Mouse (Mus musculus) MEL (cell line): ENCODE results near the gene Glo1. TPM values are rescaled to one million over a fixed set of nuclear protein-coding genes. Genes with fewer than 3 reads are reported as not detected.
A peak's percentile ranks its signal among the peaks of the same experiment; 100 is the strongest.

Experiments
- DNase-seq: peaks from one replicate; pipeline ENCODE4 v3.0.0; 2011; ENCODE audit warnings: low read depth, low spot score
- H3K27ac ChIP-seq: 2 replicates; pipeline ENCODE4 v1.5.1; 2012; ENCODE audit warnings: low read depth, mild to moderate bottlenecking, control low read depth, low read length, moderate library complexity; ENCODE audit not compliant: control insufficient read depth
- H3K27me3 ChIP-seq, 2 experiments: fragments of 150-350 bp in 1 of 2; sonication (generic) in 1 of 2; 2 replicates each; pipeline ENCODE4 v1.6.1; 2012; ENCODE audit warnings: low read length in 2 of 2, mild to moderate bottlenecking in 2 of 2, improper control_type of control experiment in 1 of 2, moderate library complexity in 1 of 2; ENCODE audit not compliant: insufficient read depth in 2 of 2, control insufficient read depth in 1 of 2
- H3K36me3 ChIP-seq, 2 experiments: 2 replicates each; pipeline ENCODE4 v1.6.1; 2012 to 2014; ENCODE audit warnings: low read length in 2 of 2, improper control_type of control experiment in 1 of 2, inconsistent platforms in 1 of 2, mild to moderate bottlenecking in 1 of 2; ENCODE audit not compliant: insufficient read depth in 2 of 2, control insufficient read depth in 1 of 2
- H3K4me1 ChIP-seq, 2 experiments: fragments of 150-350 bp in 1 of 2; sonication (generic) in 1 of 2; 2 replicates each; pipeline ENCODE4 v1.6.1; 2012; ENCODE audit warnings: low read length in 2 of 2, improper control_type of control experiment in 1 of 2, mild to moderate bottlenecking in 1 of 2; ENCODE audit not compliant: insufficient read depth in 2 of 2, control insufficient read depth in 1 of 2
- H3K4me3 ChIP-seq, 2 experiments: fragments of 150-350 bp in 1 of 2; sonication (generic) in 1 of 2; 2 replicates each; pipeline ENCODE4 v1.5.1; 2012; ENCODE audit warnings: low read depth in 2 of 2, low read length in 2 of 2, mild to moderate bottlenecking in 2 of 2, moderate library complexity in 2 of 2, control low read depth in 1 of 2, improper control_type of control experiment in 1 of 2; ENCODE audit not compliant: control insufficient read depth in 1 of 2, insufficient read depth in 1 of 2
- H3K79me2 ChIP-seq: 2 replicates; pipeline ENCODE4 v1.6.1; 2012; ENCODE audit warnings: mild to moderate bottlenecking, low read length, moderate library complexity; ENCODE audit not compliant: control insufficient read depth, poor library complexity, insufficient read depth
- H3K9ac ChIP-seq: 2 replicates; pipeline ENCODE4 v1.6.1; 2012; ENCODE audit warnings: low read depth, mild to moderate bottlenecking, control low read depth, low read length, moderate library complexity; ENCODE audit not compliant: control insufficient read depth, poor library complexity, severe bottlenecking
- H3K9me3 ChIP-seq: fragments of 150-350 bp; sonication (generic); replicated peaks from 2 replicates; pipeline ENCODE4 v1.6.1; 2012; ENCODE audit warnings: mild to moderate bottlenecking, low read length, improper control_type of control experiment, moderate library complexity; ENCODE audit not compliant: insufficient read depth
- BHLHE40 ChIP-seq: IDR thresholded peaks from 2 replicates; pipeline ENCODE4 v1.6.1; 2012; ENCODE audit warnings: low read depth, mild to moderate bottlenecking, inconsistent platforms, low read length, improper control_type of control experiment, borderline replicate concordance
- CHD2 ChIP-seq: IDR thresholded peaks from 2 replicates; pipeline ENCODE4 v1.6.1; 2011; ENCODE audit warnings: low read length, improper control_type of control experiment
- E2F4 ChIP-seq: IDR thresholded peaks from 2 replicates; pipeline ENCODE4 v1.6.1; 2011; ENCODE audit warnings: low read depth, low read length, improper control_type of control experiment, borderline replicate concordance
- ELF1 ChIP-seq: IDR thresholded peaks from 2 replicates; pipeline ENCODE4 v1.6.1; 2014; ENCODE audit warnings: low read depth, mild to moderate bottlenecking, inconsistent platforms, low read length, improper control_type of control experiment, moderate library complexity
- EP300 ChIP-seq, 2 experiments: IDR thresholded peaks; 2 replicates each; pipeline ENCODE4 v1.6.1; 2011; ENCODE audit warnings: improper control_type of control experiment in 2 of 2, low read length in 2 of 2, low read depth in 1 of 2, mild to moderate bottlenecking in 1 of 2
- ETS1 ChIP-seq: IDR thresholded peaks from 2 replicates; pipeline ENCODE4 v1.6.1; 2012; ENCODE audit warnings: low read depth, mild to moderate bottlenecking, inconsistent platforms, low read length, improper control_type of control experiment, moderate library complexity
- HCFC1 ChIP-seq: IDR thresholded peaks from 2 replicates; pipeline ENCODE4 v1.6.1; 2012; ENCODE audit warnings: low read depth, mild to moderate bottlenecking, inconsistent platforms, low read length, improper control_type of control experiment, moderate library complexity
- MAFK ChIP-seq: IDR thresholded peaks from 2 replicates; pipeline ENCODE4 v1.6.1; 2011; ENCODE audit warnings: low read depth, mild to moderate bottlenecking, low read length, improper control_type of control experiment, borderline replicate concordance
- MAX ChIP-seq: IDR thresholded peaks from 2 replicates; pipeline ENCODE4 v1.6.1; 2011; ENCODE audit warnings: low read length, improper control_type of control experiment
- MXI1 ChIP-seq: IDR thresholded peaks from 2 replicates; pipeline ENCODE4 v1.6.1; 2011; ENCODE audit warnings: mild to moderate bottlenecking, low read depth, low read length, improper control_type of control experiment
- MYB ChIP-seq: IDR thresholded peaks from 2 replicates; pipeline ENCODE4 v1.6.1; 2011; ENCODE audit warnings: mild to moderate bottlenecking, low read depth, low read length, improper control_type of control experiment
- MYC ChIP-seq: IDR thresholded peaks from 2 replicates; pipeline ENCODE4 v1.6.1; 2011; ENCODE audit warnings: low read depth, mild to moderate bottlenecking, low read length, improper control_type of control experiment, moderate library complexity
- NRF1 ChIP-seq: IDR thresholded peaks from 2 replicates; pipeline ENCODE4 v1.6.1; 2014; ENCODE audit warnings: low read depth, mild to moderate bottlenecking, inconsistent platforms, low read length, improper control_type of control experiment, moderate library complexity; ENCODE audit not compliant: poor library complexity, insufficient read depth, severe bottlenecking
- POLR2A ChIP-seq, 2 experiments: IDR thresholded peaks; 2 replicates each; pipeline ENCODE4 v1.6.1; 2011 to 2012; ENCODE audit warnings: low read length in 2 of 2, mild to moderate bottlenecking in 2 of 2, control low read depth in 1 of 2, improper control_type of control experiment in 1 of 2, low read depth in 1 of 2, moderate library complexity in 1 of 2; ENCODE audit not compliant: control insufficient read depth in 1 of 2, insufficient read depth in 1 of 2, poor library complexity in 1 of 2
- POLR2AphosphoS2 ChIP-seq: IDR thresholded peaks from 2 replicates; pipeline ENCODE4 v1.6.1; 2011; ENCODE audit warnings: low read length, improper control_type of control experiment
- RAD21 ChIP-seq: IDR thresholded peaks from 2 replicates; pipeline ENCODE4 v1.6.1; 2011; ENCODE audit warnings: mild to moderate bottlenecking, low read depth, low read length, improper control_type of control experiment
- SIN3A ChIP-seq: IDR thresholded peaks from 2 replicates; pipeline ENCODE4 v1.6.1; 2012; ENCODE audit warnings: low read length, improper control_type of control experiment, inconsistent platforms
- SMC3 ChIP-seq: IDR thresholded peaks from 2 replicates; pipeline ENCODE4 v1.6.1; 2011; ENCODE audit warnings: low read depth, low read length, improper control_type of control experiment
- TBP ChIP-seq: IDR thresholded peaks from 2 replicates; pipeline ENCODE4 v1.8.0; 2011; ENCODE audit warnings: low read depth, low read length, improper control_type of control experiment
- USF1 ChIP-seq: IDR thresholded peaks from 2 replicates; pipeline ENCODE4 v1.6.1; 2014; ENCODE audit warnings: low read depth, mild to moderate bottlenecking, inconsistent platforms, low read length, improper control_type of control experiment, moderate library complexity
- ZMIZ1 ChIP-seq: IDR thresholded peaks from 2 replicates; pipeline ENCODE4 v1.6.1; 2012; ENCODE audit warnings: low read depth, mild to moderate bottlenecking, inconsistent platforms, low read length, improper control_type of control experiment, moderate library complexity
- ZNF384 ChIP-seq: IDR thresholded peaks from 2 replicates; pipeline ENCODE4 v1.6.1; 2012; ENCODE audit warnings: low read depth, mild to moderate bottlenecking, inconsistent platforms, low read length, improper control_type of control experiment
- polyA plus RNA-seq, 2 experiments: library from polyadenylated mRNA; stranded (reverse) in 1 of 2; unstranded in 1 of 2; fragments of >175 nt in 1 of 2; fragments of >200 nt in 1 of 2; gene quantifications; 2 replicates each; pipeline versions ENCODE4 v1.2.1 to v1.2.4; 2012; ENCODE audit warnings: low replicate concordance in 2 of 2, low read depth in 1 of 2; ENCODE audit not compliant: insufficient read length in 2 of 2, insufficient read depth in 1 of 2, missing spikeins in 1 of 2
- total RNA-seq: library from RNA; depleted of rRNA; stranded (reverse); fragments of 300-350 nt; gene quantifications from 2 replicates; pipeline ENCODE4 v1.2.3, GENCODE M21; 2012

The Glo1 gene
- total and polyA plus RNA-seq, 3 experiments: 58.5 to 288 (median 260) TPM

DNA sequence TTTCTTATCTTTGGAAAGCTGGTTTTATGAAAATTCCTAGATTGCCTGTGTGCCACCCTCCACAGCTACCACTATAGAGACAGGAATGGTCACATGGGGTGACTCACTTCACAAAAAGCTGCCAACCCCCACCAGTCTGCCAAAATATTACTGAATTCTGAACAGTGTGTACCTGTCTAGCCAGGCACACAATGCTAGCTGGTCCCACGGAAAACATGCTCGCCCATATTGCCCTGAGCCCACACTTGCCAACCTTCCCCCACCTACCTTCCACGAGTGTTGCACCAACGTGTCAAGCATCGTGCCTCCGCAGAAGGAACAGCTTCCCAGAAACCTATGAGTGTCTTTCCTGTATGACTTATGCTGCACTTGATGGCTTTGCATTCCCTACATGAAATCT lies 45.5 kb downstream of the Glo1 start:
- H3K27ac ChIP-seq: no peak overlapping the region
- no peak overlapping the region for H3K4me3 ChIP-seq
- H3K27me3 ChIP-seq: no peaks in the 10 kb centered on the region
- H3K4me1 ChIP-seq: peaks cover 6% of the 10 kb centered on the region in 2 experiments
- peaks cover 0 to 5% of the 10 kb centered on the region in 2 experiments; a peak in 1 of 4 replicates for H3K36me3 ChIP-seq
- TF ChIP-seq USF1 (0 out of 2 replicates have a peak, but pooled peaks have one; percentile 6), SMC3 (no peak), MYC (no peak), NRF1 (no peak)
- TF ChIP-seq, all 39 proteins: peak for 1
- Histone ChIP-seq H3K9ac (no peak overlapping the region), H3K79me2 (peaks cover 8% of the 10 kb centered on the region), H3K9me3 (no peaks in the 10 kb centered on the region)
- DNase-seq: no peak

DNA sequence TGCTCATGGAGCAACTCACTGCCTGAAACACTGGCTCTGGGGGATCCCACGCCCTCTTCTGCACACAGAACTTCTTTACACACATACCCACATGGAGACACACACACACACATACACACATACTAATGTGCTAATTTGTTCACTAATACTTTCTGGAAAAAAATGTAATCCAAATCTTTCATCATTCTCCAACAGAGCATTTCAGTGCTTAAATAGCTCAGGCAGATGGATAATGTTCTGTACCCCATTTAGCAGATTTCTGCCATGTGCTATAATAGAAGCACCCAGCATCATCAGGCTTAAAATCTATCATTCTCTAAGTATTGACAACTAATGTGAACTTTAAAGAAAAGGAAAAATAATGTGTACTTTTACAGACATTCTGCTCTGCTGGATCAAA lies 45.9 kb downstream of the Glo1 start:
- Histone ChIP-seq H3K4me1 (peaks cover 6% of the 10 kb centered on the region in 2 experiments), H3K27ac (no peak overlapping the region), H3K9ac (no peak overlapping the region), H3K27me3 (no peaks in the 10 kb centered on the region), H3K79me2 (peaks cover 9% of the 10 kb centered on the region), H3K4me3 (no peak overlapping the region), H3K9me3 (no peaks in the 10 kb centered on the region), H3K36me3 (peaks cover 0 to 5% of the 10 kb centered on the region in 2 experiments; a peak in 1 of 4 replicates)
- TF ChIP-seq BHLHE40 (no peak), MAX (no peak), TBP (no peak), NRF1 (no peak), ETS1 (no peak), SIN3A (no peak)
- no peak for DNase-seq

DNA sequence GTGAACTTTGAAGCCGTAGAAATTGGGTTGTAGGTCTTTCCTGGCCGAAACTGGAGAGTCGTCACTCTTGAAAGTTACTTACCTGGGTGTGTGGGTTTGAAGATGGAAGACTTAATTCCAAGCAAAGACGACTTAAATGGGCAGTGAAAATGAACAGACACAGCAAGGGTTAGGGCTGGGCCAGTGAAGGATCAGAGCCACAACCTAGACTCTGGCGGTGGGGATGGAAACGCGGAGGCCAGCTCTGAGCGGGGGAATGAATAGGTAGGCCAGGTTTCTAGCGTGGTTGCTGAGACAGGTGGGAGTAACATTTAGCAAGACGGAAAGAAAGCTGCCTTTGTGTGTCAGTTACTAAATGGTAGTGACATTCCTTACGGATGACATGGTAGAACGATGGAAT lies 49.7 kb downstream of the Glo1 start:
- no peak for DNase-seq
- peak overlapping the region; percentile 81 for H3K27ac ChIP-seq

More for the DNA sequence above, 49.7 kb downstream of the Glo1 start:
- peaks cover 0 to 17% of the 10 kb centered on the region in 2 experiments; a peak in 2 of 4 replicates for H3K36me3 ChIP-seq
- H3K4me3 ChIP-seq: peak overlapping the region; percentile 79 to 81
- H3K27me3 ChIP-seq: no peaks in the 10 kb centered on the region
- H3K4me1 ChIP-seq: peaks cover 6 to 15% of the 10 kb centered on the region in 2 experiments
- H3K9ac ChIP-seq: peak overlapping the region; percentile 80
- no peaks in the 10 kb centered on the region for H3K9me3 ChIP-seq
- TF ChIP-seq EP300 (IDR thresholded peaks at IDR 0.05; ENCODE audit: low read depth in 1 of 2, low read length in 2 of 2): no peak
- no peak for TF ChIP-seq TBP
- TF ChIP-seq ELF1: no peak
- no peak for TF ChIP-seq NRF1
- TF ChIP-seq MAFK: no peak
- no peak for TF ChIP-seq MYB
- no peak for TF ChIP-seq POLR2A (IDR thresholded peaks at IDR 0.05; ENCODE audit: control insufficient read depth in 1 of 2, insufficient read depth in 1 of 2, low read depth in 1 of 2, low read length in 2 of 2, poor library complexity in 1 of 2)
- TF ChIP-seq HCFC1: no peak
- TF ChIP-seq CHD2: no peak
- TF ChIP-seq POLR2AphosphoS2: no peak; the same call in 1 of the 2 replicates
- TF ChIP-seq ZMIZ1: no peak
- no peak for TF ChIP-seq E2F4
- TF ChIP-seq MXI1: no peak
- no peak for TF ChIP-seq ZNF384
- TF ChIP-seq RAD21: no peak
- TF ChIP-seq MYC: no peak
- H3K79me2 ChIP-seq: peaks cover 25% of the 10 kb centered on the region
